Mouse (Mus musculus) gastrocnemius, postnatal 36 days (tissue): ENCODE results near the gene Cyp4b1. TPM values are rescaled to one million over a fixed set of nuclear protein-coding genes. Genes with fewer than 3 reads are reported as not detected.
A peak's percentile ranks its signal among the peaks of the same experiment; 100 is the strongest.
"Not testable (repeated sequence)": the region's sequence is repeated elsewhere in the genome, so short reads cannot be mapped to it uniquely, and the experiment has no call there.

Source experiments
- DNase-seq, 2 experiments: peaks; one replicate each; pipeline ENCODE4 v3.0.0; 2022
- intact Hi-C: fragments of 180-260 bp; cut with DNase I; formaldehyde crosslinking; loops from one replicate; pipeline ENCODE4 v1.15.1; 2025
- long read RNA-seq, 2 experiments: library from polyadenylated mRNA; stranded (forward); transcript quantifications; one replicate each; pipeline ENCODE4 v2.0.0; 2021
- total RNA-seq, 2 experiments: library from RNA; stranded (reverse); gene quantifications; 2 replicates each; pipeline ENCODE4 v1.2.3; 2021

The Cyp4b1 gene
- total RNA-seq, result 1 to 10 TPM; 2.5 to 3.6 TPM
- long read RNA-seq, experiment 1, transcript Cyp4b1-201 (12 exons, 1,892 nt), result major isoform, 5 of 6 reads
- long read RNA-seq, experiment 1, partial matches to known transcripts, result 0 of 6 reads
- long read RNA-seq, experiment 1, other reads (novel, unspliced or antisense), result 1 of 6 reads
- long read RNA-seq, experiment 2, transcript Cyp4b1-201 (12 exons, 1,892 nt), result major isoform, 5 of 7 reads
- long read RNA-seq, experiment 2, partial matches to known transcripts, result 1 of 7 reads
- long read RNA-seq, experiment 2, other reads (novel, unspliced or antisense), result 1 of 7 reads

GRCm38 (mm10) chr4:115647580-115647979, at the start of gene Cyp4b1:
Cyp4b1 (minus strand) TSS chr4:115647723.
- peak; percentile 51 to 52 for DNase-seq
- intact Hi-C loops, result no loop called here

- intact Hi-C loops, result no loop called here
- no peak for DNase-seq
Observed at GRCm38 (mm10) chr4:115686299-115686698, 38.8 kb upstream of the Cyp4b1 start.

- no peak for DNase-seq
- intact Hi-C loops, result no loop called here
Observed at GRCm38 (mm10) chr4:115659190-115659589, 11.7 kb upstream of the Cyp4b1 start.

GRCm38 (mm10) chr4:115657867-115658249, 10.3 kb upstream of the Cyp4b1 start:
- intact Hi-C loops, result no loop called here

GRCm38 (mm10) chr4:115657104-115657866, 9.8 kb upstream of the Cyp4b1 start:
- DNase-seq, result no peak
- intact Hi-C loops, result no loop called here

More at GRCm38 (mm10) chr4:115657867-115658249, 10.3 kb upstream of the Cyp4b1 start:
- no peak for DNase-seq

GRCm38 (mm10) chr4:115656535-115656922, 9.0 kb upstream of the Cyp4b1 start:
- DNase-seq, intact Hi-C loops: not testable (repeated sequence)

- intact Hi-C loops, DNase-seq: not testable (repeated sequence)
Observed at GRCm38 (mm10) chr4:115655841-115656534, 8.5 kb upstream of the Cyp4b1 start.

- intact Hi-C loops, result no loop called here
Observed at GRCm38 (mm10) chr4:115650866-115651265, 3.3 kb upstream of the Cyp4b1 start.

GRCm38 (mm10) chr4:115649344-115649743, 1.8 kb upstream of the Cyp4b1 start:
- DNase-seq, result no peak
- intact Hi-C loops, result no loop called here

More at GRCm38 (mm10) chr4:115650866-115651265, 3.3 kb upstream of the Cyp4b1 start:
- no peak for DNase-seq

- intact Hi-C loops, result no loop called here
- no peak for DNase-seq
Observed at GRCm38 (mm10) chr4:115648752-115649151, 1.2 kb upstream of the Cyp4b1 start.

- DNase-seq, result no peak
- intact Hi-C loops, result no loop called here
Observed at GRCm38 (mm10) chr4:115645371-115645770, 2.2 kb downstream of the Cyp4b1 start.

- no peak for DNase-seq
- intact Hi-C loops, result no loop called here
Observed at GRCm38 (mm10) chr4:115642967-115643754, 4.4 kb downstream of the Cyp4b1 start.

- intact Hi-C loops, DNase-seq: not testable (repeated sequence)
Observed at GRCm38 (mm10) chr4:115625560-115625959, 22.0 kb downstream of the Cyp4b1 start.

- no peak for DNase-seq
- intact Hi-C loops, result no loop called here
Observed at GRCm38 (mm10) chr4:115614005-115614404, 33.5 kb downstream of the Cyp4b1 start.

GRCm38 (mm10) chr4:115600611-115601010, 46.9 kb downstream of the Cyp4b1 start, which contains the start of gene Cyp4a32:
Cyp4a32 (plus strand) TSS chr4:115600969.
- intact Hi-C loops, DNase-seq: not testable (repeated sequence)

- intact Hi-C loops, result no loop called here
- DNase-seq, result no peak
Observed at GRCm38 (mm10) chr4:115596824-115597336, 50.6 kb downstream of the Cyp4b1 start.

- intact Hi-C loops, result no loop called here
- DNase-seq, result no peak
Observed at GRCm38 (mm10) chr4:115596357-115596756, 51.2 kb downstream of the Cyp4b1 start.

- no peak for DNase-seq
- intact Hi-C loops, result no loop called here
Observed at GRCm38 (mm10) chr4:115583036-115583435, 64.5 kb downstream of the Cyp4b1 start.

GRCm38 (mm10) chr4:115575776-115576175, 71.7 kb downstream of the Cyp4b1 start:
- intact Hi-C loops, result no loop called here
- DNase-seq, result no peak

GRCm38 (mm10) chr4:115575255-115575654, 72.3 kb downstream of the Cyp4b1 start:
- intact Hi-C loops, result no loop called here

More at GRCm38 (mm10) chr4:115575255-115575654, 72.3 kb downstream of the Cyp4b1 start:
- no peak for DNase-seq
